Mouse (Mus musculus): Measurements from ENCODE around the gene Axl.

- TF ChIP-seq ETS1 (conservative IDR thresholded peaks at IDR 0.05; ENCODE audit: low read depth, low read length): no peak
- no peak for TF ChIP-seq MYC (IDR thresholded peaks at IDR 0.05; ENCODE audit: low read depth, low read length)
- TF ChIP-seq TCF12 (IDR thresholded peaks at IDR 0.05; ENCODE audit: low read depth, low read length): no peak
- TF ChIP-seq HCFC1 (IDR thresholded peaks at IDR 0.05; ENCODE audit: low read depth, low read length): no peak
- TF ChIP-seq EP300 (IDR thresholded peaks at IDR 0.05; ENCODE audit: low read length): no peak
- no peak for TF ChIP-seq MEF2A (IDR thresholded peaks at IDR 0.05; ENCODE audit: borderline replicate concordance, low read depth, low read length)
- no peak for TF ChIP-seq POLR2A (IDR thresholded peaks at IDR 0.05; ENCODE audit: low read depth, low read length)
- no peak for TF ChIP-seq POLR2AphosphoS2 (IDR thresholded peaks at IDR 0.05; ENCODE audit: low read depth, low read length)
- TF ChIP-seq IRF4 (IDR thresholded peaks at IDR 0.05; ENCODE audit: low read depth, low read length): no peak
- no peak for TF ChIP-seq CHD1 (IDR thresholded peaks at IDR 0.05; ENCODE audit: low read depth, low read length)
- no peak for TF ChIP-seq UBTF (IDR thresholded peaks at IDR 0.05; ENCODE audit: low read depth, low read length)
- TF ChIP-seq E2F4 (IDR thresholded peaks at IDR 0.05; ENCODE audit: insufficient replicate concordance, low read depth, low read length): no peak
- no peak for TF ChIP-seq SIN3A (IDR thresholded peaks at IDR 0.05; ENCODE audit: low read length)
- TF ChIP-seq USF1 (IDR thresholded peaks at IDR 0.05; ENCODE audit: low read depth, low read length): no peak
Observed at GRCm38 (mm10) chr7:25790615-25791014, 2.1 kb upstream of the Axl start.

Data from CH12.LX (cell line).